Mouse (Mus musculus) adrenal gland, adult 2 months (tissue): ENCODE results near the gene Gdpd3. TPM values are rescaled to one million over a fixed set of nuclear protein-coding genes. Genes with fewer than 3 reads are reported as not detected.
"Not testable (repeated sequence)": the region's sequence is repeated elsewhere in the genome, so short reads cannot be mapped to it uniquely, and the experiment has no call there.

Source experiments
- DNase-seq: peaks from one replicate; pipeline ENCODE4 v3.0.0; 2021
- long read RNA-seq: library from polyadenylated mRNA; stranded (forward); transcript quantifications from one replicate; pipeline ENCODE4 v2.0.0, GENCODE M21; 2021
- polyA plus RNA-seq: library from polyadenylated mRNA; depleted of rRNA; stranded (reverse); fragments of >200 nt; gene quantifications from 2 replicates; pipeline ENCODE4 v1.2.3, GENCODE M21; 2012; rRNA removed
- total RNA-seq, 2 experiments: library from RNA; stranded (reverse); gene quantifications; 2 replicates each; pipeline ENCODE4 v1.2.3; 2021

Gdpd3 gene
- total RNA-seq (1 to 10 TPM; 2.4 TPM), polyA plus RNA-seq (10.2 and 10.3 TPM in 2 replicates)
- long read RNA-seq: 0 reads

DNA sequence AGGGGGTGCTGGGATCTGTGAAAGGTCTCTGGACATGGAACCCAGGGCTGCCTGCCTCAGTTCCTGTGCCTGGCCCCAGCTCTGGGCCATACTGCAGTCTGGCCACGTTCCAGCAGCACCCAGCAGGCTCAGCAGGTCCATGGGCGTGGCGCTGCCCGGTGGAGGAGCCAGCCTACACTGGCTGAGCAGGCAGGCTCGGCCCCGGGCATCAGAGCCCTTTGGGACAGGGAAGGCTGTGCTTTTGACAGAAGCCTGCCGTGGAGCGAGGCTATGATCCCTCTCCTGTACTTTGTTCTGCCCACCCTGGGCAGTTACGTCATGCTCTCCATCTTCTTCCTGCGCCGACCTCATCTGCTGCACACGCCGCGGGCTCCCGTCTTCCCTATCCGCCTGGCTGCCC, at the start of gene Gdpd3:
Gene Gdpd3, plus strand, starts transcription at position 134 of the 400 bp plus-strand sequence.
- DNase-seq: no peak

DNA sequence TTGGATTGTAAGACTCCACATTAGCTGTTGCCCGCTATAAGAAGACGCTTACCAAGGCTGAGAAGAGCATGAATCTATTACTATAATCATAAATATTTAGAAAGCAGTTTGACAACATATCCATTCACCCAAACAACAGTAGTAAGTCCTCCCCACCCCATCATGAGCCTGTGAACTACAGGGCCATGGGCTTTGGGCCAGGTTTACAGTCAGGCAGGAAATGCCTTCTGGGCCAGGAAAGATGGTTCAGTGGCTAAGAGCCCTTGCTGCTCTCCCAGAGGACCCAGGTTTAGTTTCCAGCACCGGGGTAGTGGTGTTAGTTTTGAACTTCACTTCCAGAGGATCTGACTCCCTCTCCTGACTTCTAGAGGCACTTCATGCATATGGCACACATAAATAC, 48.6 kb upstream of the Gdpd3 start:
- DNase-seq: no peak

DNA sequence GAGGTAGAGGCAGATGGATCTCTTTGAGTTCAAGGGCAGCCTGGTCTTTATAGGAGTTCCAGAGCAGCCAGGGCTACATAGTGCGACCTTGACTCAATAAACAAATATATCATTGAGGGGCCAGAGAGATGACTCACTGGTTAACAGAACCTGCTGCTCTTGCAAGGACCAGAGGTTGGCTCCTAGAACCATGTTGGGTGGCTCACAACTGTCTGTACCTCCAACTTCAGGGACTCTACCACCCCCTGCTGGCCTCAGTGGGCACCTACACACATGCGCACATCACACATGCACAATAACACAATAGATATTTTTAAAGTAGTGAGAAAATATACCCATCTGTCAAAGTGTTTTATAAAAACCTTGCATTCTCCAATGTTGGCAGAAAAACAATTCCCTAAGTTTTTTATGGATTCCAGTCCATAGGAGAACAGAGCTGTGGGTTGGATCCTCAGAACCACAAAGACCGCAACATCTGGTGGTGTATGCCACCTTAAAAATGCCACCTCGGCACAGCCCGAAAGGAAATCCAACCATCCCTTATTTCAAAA, 47.3 kb upstream of the Gdpd3 start:
- no peak for DNase-seq

DNA sequence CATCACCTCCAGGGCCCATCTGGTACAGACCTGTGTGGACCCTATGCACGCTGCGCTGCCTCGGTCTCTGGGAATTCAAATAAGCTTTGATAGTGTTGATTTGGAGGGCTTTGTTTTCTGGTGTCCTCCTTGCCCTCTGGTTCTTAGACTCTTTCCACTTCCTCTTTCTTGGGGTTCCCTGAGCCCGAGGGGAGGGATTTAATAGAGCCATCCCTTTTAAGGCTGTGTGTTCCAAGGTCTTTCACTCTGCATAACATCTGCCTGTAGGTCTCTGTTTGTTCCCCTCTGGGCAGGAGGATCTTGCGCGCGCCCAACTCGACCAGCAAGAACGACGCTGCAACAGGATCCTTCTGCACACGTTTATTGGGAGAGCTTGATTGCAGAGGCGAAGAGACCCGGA, 44.5 kb upstream of the Gdpd3 start:
- DNase-seq: no peak

DNA sequence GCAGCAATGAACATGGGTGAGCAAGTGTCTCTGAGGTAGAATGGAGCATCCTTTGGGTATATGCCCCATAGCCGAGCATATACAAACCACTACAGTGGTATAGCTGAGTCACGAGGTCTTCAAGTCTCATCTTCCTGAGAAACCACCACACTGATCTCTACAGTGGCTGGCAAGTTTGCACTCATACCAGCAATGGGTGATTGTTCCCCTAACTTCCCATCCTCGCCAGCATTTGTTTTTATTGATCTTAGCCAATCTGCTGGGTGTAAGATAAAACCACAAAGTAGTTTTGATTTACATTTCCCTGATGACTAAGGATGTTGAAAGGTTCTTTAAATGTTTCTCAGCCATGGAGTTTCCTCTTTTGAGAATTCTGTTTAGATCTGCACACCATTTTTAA, 41.1 kb upstream of the Gdpd3 start:
- no peak for DNase-seq

DNA sequence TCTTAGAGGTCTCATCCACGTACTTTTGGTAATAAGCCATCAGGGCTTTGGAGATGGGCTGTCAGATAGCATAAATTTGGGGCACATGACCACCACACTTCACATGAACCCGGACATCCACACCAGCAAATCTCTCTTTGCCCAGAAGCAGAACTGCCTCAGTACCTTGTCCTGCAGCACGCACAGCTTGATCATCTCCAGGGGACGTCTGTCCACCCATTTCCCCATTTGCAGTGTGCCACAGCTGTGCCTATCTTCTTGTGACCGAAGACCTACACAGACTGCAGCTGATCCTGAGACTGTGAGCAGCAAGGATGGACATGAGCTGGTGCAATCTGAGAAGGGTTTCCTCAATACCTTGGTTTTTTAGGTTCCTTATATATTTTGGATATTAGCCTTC, 40.5 kb upstream of the Gdpd3 start:
- no peak for DNase-seq

DNA sequence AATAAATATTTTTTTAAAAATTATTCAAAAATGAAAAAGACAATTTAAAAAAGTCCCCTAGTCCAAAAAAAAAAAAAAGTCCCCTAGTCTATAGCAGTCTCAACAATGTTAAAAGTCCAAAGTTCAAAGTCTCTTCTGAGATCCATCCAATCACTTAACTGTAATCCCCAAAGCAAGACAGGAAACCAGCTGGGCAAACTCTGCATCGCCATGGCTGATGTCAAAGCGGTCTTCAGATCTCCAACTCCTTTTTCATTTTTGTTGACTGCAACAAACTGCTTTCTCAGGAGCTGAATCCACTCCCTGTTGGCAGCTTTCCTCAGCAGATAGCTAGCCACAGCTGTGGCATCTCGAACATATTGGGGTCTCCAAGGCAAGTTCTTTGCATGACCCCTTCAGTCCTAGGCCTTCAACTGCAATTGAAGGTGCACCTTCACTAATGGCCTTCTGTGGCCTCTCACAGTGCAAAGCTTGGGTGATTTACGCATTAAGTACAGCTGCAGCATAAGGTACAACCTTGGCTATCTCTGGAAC, 35.8 kb upstream of the Gdpd3 start:
- not testable (repeated sequence) for DNase-seq

DNA sequence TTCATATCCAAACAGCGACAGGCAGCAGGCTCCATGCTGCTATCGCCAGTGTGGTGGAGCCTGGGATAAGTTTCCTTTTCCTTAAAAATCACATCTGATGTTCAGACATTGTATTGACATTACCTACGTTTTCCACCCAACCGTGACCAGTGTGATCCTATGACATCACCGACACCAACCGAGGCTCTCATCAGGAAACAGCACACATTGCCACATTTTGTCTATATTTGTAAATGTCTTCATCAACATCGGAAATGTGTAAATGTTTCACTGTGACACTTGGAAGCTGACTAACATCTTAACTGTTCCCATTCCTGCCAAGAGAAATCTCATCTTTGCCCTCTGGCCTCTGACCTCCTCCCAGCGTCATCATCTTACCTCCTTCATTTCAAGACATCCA, 30.0 kb upstream of the Gdpd3 start:
- DNase-seq: no peak

DNA sequence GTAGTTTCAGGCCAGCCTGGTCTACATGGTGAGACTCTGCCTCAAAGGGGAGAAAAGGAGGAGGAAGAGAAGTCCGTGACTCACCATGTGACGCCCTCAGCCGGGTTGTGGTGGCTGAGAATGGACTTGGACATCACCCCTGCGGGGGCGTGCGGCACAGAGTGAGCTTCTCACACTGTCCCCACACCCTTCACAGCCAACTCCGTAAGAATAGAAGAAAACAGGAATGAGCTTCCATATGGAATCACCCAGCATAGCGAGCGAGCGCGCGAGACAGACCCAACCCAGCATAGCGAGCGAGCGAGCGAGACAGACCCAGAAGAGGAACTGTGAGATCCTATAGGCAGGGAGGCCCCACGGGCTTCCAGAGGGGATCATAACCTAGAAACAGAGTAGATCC, 26.6 kb upstream of the Gdpd3 start:
- no peak for DNase-seq

DNA sequence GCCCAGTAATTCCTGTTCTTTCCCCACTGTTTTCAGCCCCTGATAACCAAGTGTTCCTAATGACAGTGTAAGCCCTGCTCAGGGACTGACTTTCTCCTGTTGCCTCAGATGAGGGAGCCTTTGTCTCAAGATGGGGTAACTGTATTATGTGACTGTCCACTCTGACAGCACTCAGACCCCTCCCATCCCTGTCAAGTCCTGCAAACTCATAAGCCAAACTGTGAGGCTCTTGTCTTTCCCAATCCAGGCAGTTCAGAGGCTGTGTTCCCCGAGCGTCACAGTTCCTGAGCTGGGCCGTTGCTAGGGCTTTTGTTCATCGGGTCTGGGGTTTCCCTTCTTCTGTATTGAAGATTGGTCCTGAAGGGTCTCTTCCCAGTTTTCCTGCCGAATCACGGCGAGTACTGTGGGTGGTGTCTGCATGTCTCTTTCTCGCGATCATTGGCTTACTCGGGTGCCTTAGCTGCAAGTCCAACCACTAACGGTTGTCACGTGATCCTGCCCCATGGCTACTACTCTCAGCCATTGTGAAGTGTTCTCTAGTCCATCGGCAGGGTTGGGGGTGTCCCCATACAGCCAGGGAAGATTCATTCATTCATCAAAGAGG, 25.9 kb upstream of the Gdpd3 start:
- no peak for DNase-seq

DNA sequence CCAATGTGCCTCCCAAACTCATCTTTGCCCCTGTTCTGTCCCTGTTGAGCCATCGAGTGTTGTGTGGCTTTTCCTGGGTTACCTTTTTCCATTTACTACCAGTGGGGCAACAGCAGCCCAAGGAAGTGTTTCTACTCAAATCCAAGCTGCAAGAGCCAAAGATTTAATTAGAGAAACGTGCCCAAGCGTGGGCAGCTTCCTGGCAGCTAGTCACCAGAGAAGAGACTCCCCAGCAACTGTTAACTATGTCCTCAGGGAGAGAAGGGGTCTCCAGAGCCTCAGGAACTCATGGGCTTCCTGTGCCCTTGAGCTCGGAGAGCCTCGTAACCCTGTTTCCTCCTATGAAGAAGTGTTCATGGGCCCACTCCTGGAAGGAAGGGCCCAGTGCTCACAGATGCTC, 25.2 kb upstream of the Gdpd3 start:
- no peak for DNase-seq

DNA sequence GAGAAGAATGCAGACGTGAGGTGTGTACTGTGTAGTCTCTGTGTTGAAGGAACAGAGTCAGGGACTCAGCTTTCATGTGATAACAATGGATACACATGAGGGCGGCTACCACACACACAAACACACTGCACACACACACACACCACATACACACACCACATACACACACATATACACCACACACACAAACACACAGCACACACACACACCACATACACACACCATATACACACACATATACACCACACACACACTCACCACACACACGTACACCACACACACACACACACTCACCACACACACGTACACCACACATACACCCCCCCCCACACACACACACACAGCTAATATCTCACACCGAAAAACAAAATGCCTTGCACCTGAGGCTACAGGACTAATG, 24.7 kb upstream of the Gdpd3 start:
- DNase-seq: no peak

DNA sequence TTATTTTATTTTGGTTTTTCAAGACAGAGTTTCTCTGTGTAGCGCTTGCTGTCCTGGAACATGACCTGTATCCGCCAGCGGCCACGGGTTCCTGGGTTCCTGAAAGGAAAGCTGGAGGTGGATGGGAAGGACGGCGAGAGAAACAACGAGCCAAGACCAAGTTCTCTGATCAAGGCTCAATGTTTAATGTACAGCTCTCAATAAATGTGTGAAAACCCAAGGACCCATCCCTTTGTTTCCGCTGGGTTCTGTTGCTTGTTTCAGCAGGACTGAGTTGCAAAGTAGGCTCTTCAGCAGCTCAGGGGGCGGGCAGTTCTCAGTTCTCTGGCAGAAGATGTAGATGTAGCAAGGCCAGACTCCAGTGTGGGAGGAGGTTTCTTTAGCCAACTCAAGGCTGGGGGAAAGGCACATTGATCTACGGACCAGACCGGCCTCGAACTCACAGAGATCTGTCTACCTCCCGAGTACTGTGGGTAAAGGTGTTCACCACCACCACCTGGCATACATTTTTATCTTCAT, 24.1 kb upstream of the Gdpd3 start:
- no peak for DNase-seq

DNA sequence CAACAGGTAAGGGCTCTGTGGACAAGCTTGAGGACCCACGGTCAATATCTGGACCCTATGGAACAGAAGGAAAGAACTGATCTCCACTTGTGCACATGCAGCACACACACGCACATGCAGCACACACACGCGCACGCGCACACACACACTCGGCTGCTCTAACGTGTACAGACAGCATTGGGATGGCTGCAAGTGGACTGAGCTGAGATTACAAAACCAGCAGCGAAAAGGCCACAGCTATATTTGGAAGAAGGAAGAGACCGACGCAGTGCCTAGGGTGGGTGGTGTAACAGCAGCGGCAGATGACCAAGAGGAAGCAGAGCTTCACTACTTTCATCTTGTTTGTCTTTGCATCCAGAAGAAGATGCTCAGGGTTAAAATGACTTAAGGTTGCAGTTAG, 20.1 kb upstream of the Gdpd3 start:
- no peak for DNase-seq

DNA sequence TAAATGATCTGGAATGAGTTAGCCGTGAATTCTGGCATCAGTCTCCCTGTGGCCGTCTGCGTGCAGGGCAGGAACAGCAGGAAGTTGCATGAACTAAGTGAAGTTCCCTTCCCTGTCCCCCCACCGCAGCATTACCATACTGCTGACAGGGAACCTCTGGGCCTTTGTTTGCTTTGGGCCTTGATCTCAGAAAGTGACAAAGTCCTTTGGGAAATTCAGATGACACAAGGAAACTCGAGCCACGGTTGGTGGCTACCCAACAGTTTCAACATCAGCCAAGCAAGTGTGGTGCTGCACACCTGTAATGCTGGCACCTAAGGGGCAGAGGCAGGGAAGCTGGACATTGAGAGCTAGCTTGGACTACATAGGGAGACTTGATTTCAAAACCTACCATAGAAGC, 19.3 kb upstream of the Gdpd3 start:
- DNase-seq: no peak

DNA sequence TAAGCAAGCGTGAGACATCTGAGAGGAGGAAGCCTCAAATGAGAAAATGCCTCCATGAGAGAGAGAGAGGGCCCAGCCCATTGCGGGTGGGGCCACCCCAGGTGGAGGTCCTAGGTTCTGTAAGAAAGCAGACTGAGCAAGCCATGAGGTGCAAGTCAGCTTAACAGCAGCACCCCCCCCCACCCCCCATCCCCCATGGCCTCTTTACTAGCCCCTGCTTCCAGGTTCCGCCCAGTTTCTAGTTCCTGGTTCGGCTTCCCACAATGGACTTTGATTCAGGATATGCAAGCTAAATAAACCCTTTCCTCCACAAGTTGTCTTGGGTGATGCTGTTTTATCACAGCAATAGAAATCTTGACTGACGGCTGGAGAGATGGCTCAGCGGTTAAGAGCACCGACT, 17.3 kb upstream of the Gdpd3 start:
- no peak for DNase-seq

DNA sequence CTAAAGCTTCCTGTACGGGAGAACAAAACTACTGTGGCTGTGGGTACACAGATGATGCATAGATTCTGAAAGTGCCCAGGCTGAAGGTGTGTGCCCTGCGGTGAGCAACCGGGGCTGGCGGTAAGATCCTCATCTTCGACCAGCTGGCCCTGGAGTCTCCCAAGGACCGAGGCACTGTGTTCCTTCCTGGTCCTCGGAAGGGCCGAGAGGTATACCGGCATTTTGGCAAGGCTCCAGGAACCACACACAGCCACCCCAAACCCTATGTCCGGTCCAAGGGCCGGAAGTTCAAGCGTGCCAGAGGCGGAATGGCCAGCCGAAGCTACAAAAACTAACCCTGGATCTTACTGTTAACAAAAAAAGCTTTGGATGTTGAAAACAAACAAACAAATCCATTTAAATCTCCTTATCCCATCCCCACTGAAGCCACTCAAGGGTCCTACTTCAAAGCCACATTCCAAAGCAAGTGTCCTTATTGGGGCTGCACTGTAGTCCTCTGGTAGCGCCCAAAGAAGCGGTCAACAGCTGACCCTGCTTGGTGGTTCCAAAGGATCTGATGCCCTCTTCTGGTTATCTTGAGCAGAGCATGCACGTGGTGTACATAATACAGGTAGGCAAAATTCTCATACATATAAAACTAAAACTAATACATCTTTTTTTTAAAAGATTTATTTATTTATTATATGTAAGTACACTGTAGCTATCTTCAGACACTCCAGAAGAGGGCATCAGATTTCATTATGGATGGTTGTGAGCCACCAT, 16.4 kb upstream of the Gdpd3 start:
- DNase-seq: no peak

DNA sequence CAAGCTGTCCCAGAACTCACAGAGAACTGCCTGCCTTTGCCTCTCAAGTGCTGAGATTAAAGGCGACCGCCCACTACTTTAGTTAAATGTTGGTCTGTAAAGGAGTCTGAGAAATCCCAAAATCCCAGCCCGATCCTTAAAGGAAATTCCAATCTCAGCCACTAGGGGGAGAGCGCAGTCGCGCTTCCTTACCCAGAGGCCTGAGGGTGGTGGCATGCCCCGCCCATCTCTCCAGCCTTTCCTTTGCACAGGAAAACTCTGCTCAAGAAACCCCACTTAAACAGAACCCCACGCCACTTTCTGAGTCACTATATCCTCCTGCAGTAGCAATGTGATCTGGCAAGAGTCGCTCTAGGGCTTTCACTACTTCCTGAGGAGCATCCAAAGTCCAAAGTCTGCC, 11.3 kb upstream of the Gdpd3 start:
- peak; percentile 79 for DNase-seq

DNA sequence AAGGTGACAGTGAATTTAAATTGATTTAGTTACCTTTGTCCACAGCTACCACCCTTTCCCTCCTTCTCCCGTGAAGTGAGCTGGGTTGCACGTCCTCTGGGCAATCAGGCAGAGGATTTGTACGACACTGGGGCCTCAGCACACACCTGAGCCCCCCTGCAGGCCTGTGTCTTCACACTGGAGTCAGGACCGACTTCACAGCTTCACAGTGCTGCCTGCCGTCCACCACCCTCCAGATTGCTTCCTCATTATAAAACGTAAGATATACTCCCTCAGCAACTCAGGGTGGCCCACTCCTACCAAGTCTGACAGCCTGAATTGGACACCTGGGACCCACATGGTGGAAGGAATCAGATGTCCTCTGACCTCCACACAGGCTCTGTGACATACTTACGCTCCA, 7.6 kb upstream of the Gdpd3 start:
- DNase-seq: no peak

DNA sequence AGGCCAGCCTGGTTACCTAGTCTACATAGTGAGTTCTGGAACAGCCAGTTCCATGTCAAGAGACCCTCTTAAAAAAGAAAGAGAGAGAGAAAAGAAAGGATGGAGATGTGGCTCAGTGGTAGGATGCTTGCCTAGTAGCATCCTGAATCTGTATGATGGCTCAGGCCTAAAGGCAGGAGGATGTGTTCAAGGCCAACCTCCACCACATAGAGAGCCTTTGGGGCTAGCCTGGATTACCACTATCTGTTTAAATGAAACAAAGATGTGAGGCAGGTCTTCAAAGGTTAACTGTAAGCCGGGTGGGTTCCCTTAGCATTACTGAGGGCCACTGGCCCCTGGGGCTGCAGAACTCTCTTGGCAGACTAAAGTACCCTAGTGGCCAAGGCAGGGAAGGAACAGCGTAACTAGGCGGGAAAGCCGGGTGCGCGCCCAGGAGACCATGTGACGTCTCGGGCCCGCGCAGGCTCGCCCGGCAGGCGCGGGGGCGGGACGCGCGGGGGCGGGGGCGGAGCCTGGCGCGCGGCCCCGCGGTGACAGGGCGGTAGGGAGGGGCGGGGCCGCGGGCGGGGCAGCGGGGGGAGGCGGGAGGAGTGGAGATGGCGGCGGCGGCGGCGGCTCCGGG, 7.0 kb upstream of the Gdpd3 start, which contains the start of gene Mapk3:
Gene Mapk3, plus strand, starts transcription at position 552 of the 622 bp plus-strand sequence.
- DNase-seq: peak; percentile 93

DNA sequence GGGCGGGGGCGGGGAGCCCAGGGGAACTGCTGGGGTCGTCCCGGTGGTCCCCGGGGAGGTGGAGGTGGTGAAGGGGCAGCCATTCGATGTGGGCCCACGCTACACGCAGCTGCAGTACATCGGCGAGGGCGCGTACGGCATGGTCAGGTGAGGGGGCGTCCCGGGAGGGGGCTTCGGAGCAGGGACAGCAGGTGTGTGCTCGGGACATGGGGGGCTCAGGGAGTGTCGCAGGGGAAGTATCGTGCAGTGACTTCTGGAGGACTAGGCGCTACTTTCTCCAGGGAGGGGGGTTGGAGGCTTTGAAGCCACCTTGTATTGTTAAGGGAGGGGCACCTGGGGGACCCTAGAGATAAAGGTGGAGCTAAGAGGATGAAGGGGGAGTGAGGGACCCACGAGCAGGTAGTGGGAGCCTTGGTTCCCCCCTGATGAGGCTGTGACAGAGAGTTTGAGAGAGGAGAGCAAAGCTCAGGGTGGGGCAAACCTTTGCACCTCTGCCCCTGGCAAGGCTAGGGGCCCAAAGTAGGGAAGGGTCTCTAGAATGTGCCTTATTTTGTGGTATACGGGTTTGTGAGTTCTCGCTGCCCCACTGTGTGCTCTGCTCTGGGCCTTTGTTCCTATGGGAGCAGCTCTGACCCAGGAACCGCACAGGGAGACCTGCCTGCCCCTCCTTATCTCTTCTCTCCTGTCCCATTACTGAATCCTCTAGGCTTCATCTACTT, 6.3 kb upstream of the Gdpd3 start:
- DNase-seq: peak; percentile 42

DNA sequence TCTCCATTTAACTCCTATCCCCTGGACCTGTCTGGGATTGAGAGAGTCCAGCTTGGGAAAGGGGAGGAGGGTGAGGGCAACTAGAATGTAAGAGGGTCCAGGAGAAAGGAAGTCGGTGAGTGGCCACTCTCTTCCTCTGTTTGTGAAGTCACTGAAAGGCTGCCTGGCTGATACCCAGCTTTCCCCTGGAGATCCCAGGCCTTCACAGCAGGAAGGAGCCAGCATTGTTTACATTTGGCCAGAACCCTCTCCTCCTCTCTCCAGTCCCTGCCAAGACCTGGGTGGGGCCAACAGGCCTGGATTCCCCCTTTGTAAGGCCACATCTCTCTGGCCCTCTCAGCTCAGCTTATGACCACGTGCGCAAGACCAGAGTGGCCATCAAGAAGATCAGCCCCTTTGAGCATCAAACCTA, 5.7 kb upstream of the Gdpd3 start:
- peak; percentile 78 for DNase-seq
